Mouse (Mus musculus): ENCODE measurements around the gene Gm49336. TPM values are rescaled to one million over a fixed set of nuclear protein-coding genes. Genes with fewer than 3 reads are reported as not detected.

Gene Gm49336
- total and polyA plus RNA-seq, 3 experiments: 36.3 to 102 (median 54.3) TPM

DNA sequence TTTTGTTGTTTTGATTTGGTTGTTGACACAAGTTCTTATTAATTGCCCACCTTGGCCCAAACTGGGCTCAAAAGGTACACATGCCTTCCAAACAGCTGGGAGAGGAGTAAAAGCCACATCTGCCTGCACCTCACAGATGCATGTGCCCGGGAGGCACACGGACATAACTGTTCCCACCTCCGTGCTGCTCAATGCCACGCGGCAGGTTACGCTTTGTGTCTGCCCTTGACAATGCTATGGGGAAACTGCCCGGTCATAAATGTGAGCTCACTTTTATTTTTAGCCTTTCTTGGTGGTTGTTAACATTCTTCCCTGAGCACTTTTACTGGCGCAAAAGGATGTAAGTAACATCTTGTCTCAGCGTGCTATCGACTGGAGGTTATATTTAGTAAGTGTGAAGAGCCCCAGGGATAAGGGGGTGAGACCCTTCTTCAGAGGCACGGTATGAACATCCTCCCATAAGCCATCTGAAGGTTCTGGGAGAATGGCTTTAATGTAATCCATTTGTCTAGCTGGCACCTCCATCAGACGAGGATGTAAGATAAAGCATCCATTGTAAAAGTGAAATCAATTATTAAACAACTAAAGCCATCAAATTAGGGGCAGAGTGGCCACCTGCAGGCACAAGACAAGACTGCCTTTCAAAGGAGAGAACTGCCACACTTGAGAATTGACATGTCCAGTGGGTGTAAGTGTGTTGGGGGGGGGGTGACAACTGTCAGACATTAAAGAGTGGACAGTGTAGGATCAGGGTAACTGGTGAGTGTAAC is 78.8 kb downstream of the Gm49336 start:
- no peak for DNase-seq (ENCODE audit: extremely low read depth)
- Histone ChIP-seq H3K9ac (ENCODE audit: insufficient read depth, low read depth) (no peak overlapping the region), H3K4me1 (ENCODE audit: control insufficient read depth in 1 of 2, insufficient read depth in 2 of 2) (peaks cover 5% of the 10 kb centered on the region in 2 experiments; a peak in 3 of 4 replicates), H3K27ac (ENCODE audit: insufficient read depth, low read depth) (no peak overlapping the region), H3K36me3 (replicated peaks in 1 of 2; ENCODE audit: control insufficient read depth in 1 of 2, insufficient read depth in 1 of 2, low read length in 1 of 2) (no peaks in the 10 kb centered on the region), H3K4me3 (replicated peaks in 1 of 3; ENCODE audit: low read depth in 2 of 3, low read length in 2 of 3, poor library complexity in 1 of 3) (no peak overlapping the region), H3K27me3 (replicated peaks) (no peaks in the 10 kb centered on the region), H3K9me3 (replicated peaks; ENCODE audit: low read length) (no peaks in the 10 kb centered on the region), H3K79me2 (replicated peaks; ENCODE audit: control insufficient read depth, extremely low read depth, insufficient read depth, poor library complexity, severe bottlenecking) (no peaks in the 10 kb centered on the region), H3K4me2 (ENCODE audit: insufficient read depth, low read depth, poor library complexity, severe bottlenecking) (no peak overlapping the region)
- in situ Hi-C loops (cut with MboI; ENCODE audit: low pct_ligation_motif_present, low pct_unique_long_range_greater_than_20kb, low sequenced_read_pairs) (no loop called here), dilution Hi-C loops (cut with MboI; ENCODE audit: extremely low pct_ligation_motif_present, extremely low pct_unique_long_range_greater_than_20kb, low sequenced_read_pairs) (no loop called here)
- TF ChIP-seq HCFC1 (IDR thresholded peaks at IDR 0.05; ENCODE audit: low read depth, low read length): no peak
- no peak for TF ChIP-seq IRF4 (IDR thresholded peaks at IDR 0.05; ENCODE audit: low read depth, low read length)
- TF ChIP-seq GABPA (IDR thresholded peaks at IDR 0.05; ENCODE audit: insufficient replicate concordance, low read depth, low read length): no peak
- no peak for TF ChIP-seq PAX5 (IDR thresholded peaks at IDR 0.05; ENCODE audit: low read length)
- TF ChIP-seq NELFE (IDR thresholded peaks at IDR 0.05; ENCODE audit: low read depth, low read length): no peak
- no peak for TF ChIP-seq CHD1 (IDR thresholded peaks at IDR 0.05; ENCODE audit: low read depth, low read length)
- TF ChIP-seq KAT2A (IDR thresholded peaks at IDR 0.05; ENCODE audit: insufficient replicate concordance, low read length): no peak
- no peak for TF ChIP-seq USF2 (conservative IDR thresholded peaks at IDR 0.05; ENCODE audit: low read depth, low read length)
- no peak for TF ChIP-seq MAZ (IDR thresholded peaks at IDR 0.05; ENCODE audit: low read depth, low read length)
- TF ChIP-seq ZKSCAN1 (IDR thresholded peaks at IDR 0.05; ENCODE audit: borderline replicate concordance, low read depth, low read length): no peak
- no peak for TF ChIP-seq NRF1 (IDR thresholded peaks at IDR 0.05; ENCODE audit: low read depth, low read length)
- no peak for TF ChIP-seq JUN (IDR thresholded peaks at IDR 0.05; ENCODE audit: insufficient read depth, low read depth, low read length)

DNA sequence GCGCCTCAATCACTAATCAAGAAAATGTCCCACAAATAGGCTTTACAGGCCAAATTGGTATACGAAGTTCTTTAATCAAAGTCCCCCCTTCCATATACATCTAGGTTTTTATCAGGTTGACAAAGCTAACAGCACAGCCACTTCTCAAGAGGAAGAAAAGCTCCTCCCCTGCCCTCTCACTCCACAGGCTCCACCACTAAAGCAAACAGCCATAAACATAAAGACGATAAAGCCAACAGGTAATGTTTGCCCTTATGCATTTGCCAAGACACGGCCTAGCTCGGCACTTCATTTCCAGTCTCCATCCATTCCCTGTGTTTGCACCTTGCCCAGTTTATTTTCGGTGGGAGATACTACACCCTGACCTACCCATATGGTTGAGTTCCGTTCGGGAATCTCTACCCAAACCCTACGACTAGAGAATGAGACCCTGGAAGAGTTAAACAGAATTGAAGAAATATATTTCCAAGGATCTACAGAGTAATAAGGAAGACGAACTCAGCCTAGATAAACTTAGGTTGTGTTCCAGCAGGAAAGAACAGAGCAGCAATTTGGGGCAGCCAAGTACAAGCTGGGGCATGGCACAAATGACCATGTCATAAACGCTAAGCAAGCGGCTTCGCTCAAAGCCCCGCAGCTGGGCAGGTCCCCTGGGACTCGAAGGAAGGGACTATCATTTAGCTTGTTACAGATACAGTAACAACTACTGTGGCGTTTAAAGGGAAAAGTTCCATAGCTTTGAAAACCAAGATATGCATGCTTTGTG is 80.3 kb downstream of the Gm49336 start:
- Histone ChIP-seq H3K27me3 (replicated peaks) (no peaks in the 10 kb centered on the region), H3K9me3 (replicated peaks; ENCODE audit: low read length) (no peaks in the 10 kb centered on the region), H3K36me3 (replicated peaks in 1 of 2; ENCODE audit: control insufficient read depth in 1 of 2, insufficient read depth in 1 of 2, low read length in 1 of 2) (no peaks in the 10 kb centered on the region), H3K4me3 (replicated peaks in 1 of 3; ENCODE audit: low read depth in 2 of 3, low read length in 2 of 3, poor library complexity in 1 of 3) (no peak overlapping the region), H3K9ac (ENCODE audit: insufficient read depth, low read depth) (no peak overlapping the region), H3K4me1 (ENCODE audit: control insufficient read depth in 1 of 2, insufficient read depth in 2 of 2) (peaks cover 5% of the 10 kb centered on the region in 2 experiments; a peak in 3 of 4 replicates), H3K79me2 (replicated peaks; ENCODE audit: control insufficient read depth, extremely low read depth, insufficient read depth, poor library complexity, severe bottlenecking) (no peaks in the 10 kb centered on the region), H3K4me2 (ENCODE audit: insufficient read depth, low read depth, poor library complexity, severe bottlenecking) (no peak overlapping the region), H3K27ac (ENCODE audit: insufficient read depth, low read depth) (no peak overlapping the region)
- dilution Hi-C loops (cut with MboI; ENCODE audit: extremely low pct_ligation_motif_present, extremely low pct_unique_long_range_greater_than_20kb, low sequenced_read_pairs) (no loop called here), in situ Hi-C loops (cut with MboI; ENCODE audit: low pct_ligation_motif_present, low pct_unique_long_range_greater_than_20kb, low sequenced_read_pairs) (no loop called here)
- DNase-seq (ENCODE audit: extremely low read depth): no peak
- no peak for TF ChIP-seq MAX (IDR thresholded peaks at IDR 0.05; ENCODE audit: low read length)
- TF ChIP-seq SIN3A (IDR thresholded peaks at IDR 0.05; ENCODE audit: low read length): no peak
- TF ChIP-seq TCF12 (IDR thresholded peaks at IDR 0.05; ENCODE audit: low read depth, low read length): no peak
- no peak for TF ChIP-seq MYC (IDR thresholded peaks at IDR 0.05; ENCODE audit: low read depth, low read length)
- TF ChIP-seq MXI1 (IDR thresholded peaks at IDR 0.05; ENCODE audit: low read depth, low read length): no peak
- TF ChIP-seq USF2 (conservative IDR thresholded peaks at IDR 0.05; ENCODE audit: low read depth, low read length): no peak
- no peak for TF ChIP-seq ZMIZ1 (IDR thresholded peaks at IDR 0.05; ENCODE audit: low read depth, low read length)
- TF ChIP-seq IRF4 (IDR thresholded peaks at IDR 0.05; ENCODE audit: low read depth, low read length): no peak
- TF ChIP-seq POLR2A (IDR thresholded peaks at IDR 0.05; ENCODE audit: low read depth, low read length): no peak
- no peak for TF ChIP-seq UBTF (IDR thresholded peaks at IDR 0.05; ENCODE audit: low read depth, low read length)
- no peak for TF ChIP-seq TBP (conservative IDR thresholded peaks at IDR 0.05; ENCODE audit: low read depth, low read length)
- TF ChIP-seq MEF2A (IDR thresholded peaks at IDR 0.05; ENCODE audit: borderline replicate concordance, low read depth, low read length): no peak
- TF ChIP-seq RCOR1 (conservative IDR thresholded peaks at IDR 0.05; ENCODE audit: low read depth, low read length): no peak
- TF ChIP-seq ETS1 (conservative IDR thresholded peaks at IDR 0.05; ENCODE audit: low read depth, low read length): no peak
- no peak for TF ChIP-seq NRF1 (IDR thresholded peaks at IDR 0.05; ENCODE audit: low read depth, low read length)
- TF ChIP-seq EP300 (IDR thresholded peaks at IDR 0.05; ENCODE audit: low read length): no peak
